In the genomic region with DNA sequence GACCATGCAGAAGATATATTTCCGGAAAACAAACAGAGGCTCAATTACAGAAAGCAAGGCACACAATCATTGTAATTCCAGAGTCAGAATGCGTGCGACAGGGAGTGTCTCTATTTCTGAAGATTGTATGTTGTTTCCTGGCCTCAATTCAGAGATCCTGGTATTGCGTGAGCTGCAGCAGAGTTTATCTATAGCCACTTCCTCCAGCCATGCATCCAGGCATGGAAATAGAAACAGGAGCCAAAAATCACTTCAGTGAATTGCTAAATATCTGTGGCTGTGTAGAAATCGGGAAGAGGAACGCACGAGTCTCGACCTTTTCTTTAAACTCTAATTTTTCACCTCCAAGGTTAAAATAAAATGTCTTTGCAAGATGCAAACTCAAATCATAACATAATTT, we compare ENCODE assay signal across 19 mouse cellular contexts.
DNase-seq lines count a peak whose midpoint lies in the region; ATAC-seq and TF ChIP-seq lines count a peak whose summit lies in the region.
"Had no signal": no experiment of that assay in that cellular context is flagged by ENCODE, and none has a peak within 500 bp of the region (broad histone marks: within the 10 kb centered on the region; RNA-seq: fewer than 3 reads in every experiment).

No protein-coding gene starts in this region.

- ATAC-seq in heart, embryonic 12.5 days (ENCODE audit: insufficient number of reproducible peaks, low FRiP score), result peak; percentile 66
- no peak for ATAC-seq in liver, postnatal 0 days
- ATAC-seq in liver, embryonic 11.5 days (replicated peaks; ENCODE audit: low FRiP score), result no peak
- ATAC-seq in lung, postnatal 0 days, result no peak
- ATAC-seq: forebrain, embryonic 13.5 days; forebrain, postnatal 0 days; hindbrain, postnatal 0 days; Patski had no signal

- no peak for TF ChIP-seq EP300 in heart, adult 2 months (IDR thresholded peaks at IDR 0.05; ENCODE audit: insufficient read depth, low read depth, low read length)
- TF ChIP-seq EP300 in liver, postnatal 0 days (IDR thresholded peaks at IDR 0.05; ENCODE audit: low read depth), result peak; percentile 29; the same call in 1 of the 2 replicates
- TF ChIP-seq EP300 in lung, postnatal 0 days (IDR thresholded peaks at IDR 0.05), result no peak

- no peak for DNase-seq in heart, adult 2 months
- no peak for DNase-seq in liver, postnatal 0 days
- no peak for DNase-seq in liver, embryonic 11.5 days (ENCODE audit: low spot score)
- peak; percentile 20 for DNase-seq in lung, postnatal 0 days (ENCODE audit: low spot score)
- DNase-seq in lung, postnatal 25 days (ENCODE audit: low spot score), result no peak
- DNase-seq in yolk sac, embryonic 10.5 days (ENCODE audit: low spot score), result no peak
- DNase-seq: adrenal gland, adult 2 months; adrenal gland, postnatal 25 days; cerebellum, adult 2 months; cerebellum, postnatal 10 days; forebrain, postnatal 0 days; gastrocnemius, postnatal 14 days; heart, postnatal 10 days had no signal

- no peak for TF ChIP-seq POLR2A in heart, adult 2 months (IDR thresholded peaks at IDR 0.05; ENCODE audit: insufficient read depth, low read depth, low read length)

- intact Hi-C loops in heart, adult 2 months (cut with DNase I), result no loop called here

- H3K36me3 ChIP-seq in heart, embryonic 12.5 days, result no peaks in the 10 kb centered on the region
- no peaks in the 10 kb centered on the region for H3K36me3 ChIP-seq in heart, adult 2 months (ENCODE audit: control insufficient read depth, insufficient read depth, low read length)
- no peaks in the 10 kb centered on the region for H3K36me3 ChIP-seq in liver, postnatal 0 days (replicated peaks; ENCODE audit: insufficient read depth, low read length)
- no peaks in the 10 kb centered on the region for H3K36me3 ChIP-seq in liver, embryonic 11.5 days (ENCODE audit: control insufficient read depth, insufficient read depth, low read length)
- no peaks in the 10 kb centered on the region for H3K36me3 ChIP-seq in lung, postnatal 0 days (ENCODE audit: insufficient read depth, low read length)
- H3K36me3 ChIP-seq: embryonic facial prominence, embryonic 10.5 days; hindbrain, embryonic 13.5 days had no signal

- H3K9me3 ChIP-seq in heart, embryonic 12.5 days (replicated peaks), result no peaks in the 10 kb centered on the region
- no peaks in the 10 kb centered on the region for H3K9me3 ChIP-seq in liver, postnatal 0 days (ENCODE audit: low read length)
- no peaks in the 10 kb centered on the region for H3K9me3 ChIP-seq in liver, embryonic 11.5 days (ENCODE audit: control insufficient read depth, low read length)
- H3K9me3 ChIP-seq in lung, postnatal 0 days (ENCODE audit: low read length), result no peaks in the 10 kb centered on the region
- H3K9me3 ChIP-seq: embryonic facial prominence, embryonic 10.5 days; forebrain, embryonic 13.5 days; hindbrain, embryonic 13.5 days had no signal

- H3K9ac ChIP-seq in heart, embryonic 12.5 days, result no peak overlapping the region
- no peak overlapping the region for H3K9ac ChIP-seq in heart, adult 2 months (ENCODE audit: low read depth, low read length)
- H3K9ac ChIP-seq in liver, postnatal 0 days (replicated peaks), result no peak overlapping the region
- H3K9ac ChIP-seq in liver, embryonic 11.5 days (ENCODE audit: low read depth, low read length), result no peak overlapping the region
- no peak overlapping the region for H3K9ac ChIP-seq in lung, postnatal 0 days (replicated peaks; ENCODE audit: low read depth)
- H3K9ac ChIP-seq: forebrain, embryonic 13.5 days; forebrain, postnatal 0 days; hindbrain, embryonic 13.5 days had no signal

- H3K4me3 ChIP-seq in heart, embryonic 12.5 days, result no peak overlapping the region
- no peak overlapping the region for H3K4me3 ChIP-seq in heart, adult 2 months
- H3K4me3 ChIP-seq in liver, postnatal 0 days (ENCODE audit: low read depth, low read length), result no peak overlapping the region
- no peak overlapping the region for H3K4me3 ChIP-seq in liver, embryonic 11.5 days (ENCODE audit: low read depth, low read length)
- no peak overlapping the region for H3K4me3 ChIP-seq in lung, postnatal 0 days (ENCODE audit: low read depth, low read length)
- H3K4me3 ChIP-seq: embryonic facial prominence, embryonic 10.5 days; forebrain, embryonic 13.5 days; hindbrain, embryonic 13.5 days had no signal

- H3K27ac ChIP-seq in heart, embryonic 12.5 days (ENCODE audit: poor library complexity, severe bottlenecking), result no peak overlapping the region
- no peak overlapping the region for H3K27ac ChIP-seq in heart, adult 2 months
- no peak overlapping the region for H3K27ac ChIP-seq in liver, postnatal 0 days (ENCODE audit: low read depth)
- H3K27ac ChIP-seq in liver, embryonic 11.5 days (ENCODE audit: low read depth, low read length), result no peak overlapping the region
- no peak overlapping the region for H3K27ac ChIP-seq in lung, postnatal 0 days (ENCODE audit: low read length)
- H3K27ac ChIP-seq: embryonic facial prominence, embryonic 10.5 days; forebrain, embryonic 13.5 days; hindbrain, embryonic 13.5 days; hindbrain, postnatal 0 days had no signal

- no peak overlapping the region for H3K4me2 ChIP-seq in heart, embryonic 12.5 days
- H3K4me2 ChIP-seq in liver, postnatal 0 days (ENCODE audit: low read depth, low read length), result no peak overlapping the region
- no peak overlapping the region for H3K4me2 ChIP-seq in liver, embryonic 11.5 days
- no peak overlapping the region for H3K4me2 ChIP-seq in lung, postnatal 0 days (replicated peaks; ENCODE audit: low read depth, low read length)
- H3K4me2 ChIP-seq: forebrain, embryonic 13.5 days; hindbrain, embryonic 13.5 days had no signal

- H3K4me1 ChIP-seq in heart, embryonic 12.5 days (replicated peaks), result peaks cover 26% of the 10 kb centered on the region
- H3K4me1 ChIP-seq in heart, adult 2 months (ENCODE audit: control insufficient read depth, insufficient read depth, low read length), result no peaks in the 10 kb centered on the region; the same call in 1 of the 2 replicates
- no peaks in the 10 kb centered on the region for H3K4me1 ChIP-seq in liver, postnatal 0 days (ENCODE audit: insufficient read depth)
- peaks cover 3% of the 10 kb centered on the region; the same call in 1 of the 2 replicates for H3K4me1 ChIP-seq in liver, embryonic 11.5 days (replicated peaks; ENCODE audit: control insufficient read depth, insufficient read depth, low read length)
- H3K4me1 ChIP-seq in lung, postnatal 0 days (ENCODE audit: insufficient read depth, low read depth, low read length), result 0 out of 2 replicates have a peak, but pooled peaks cover 4% of the 10 kb centered on the region

- TF ChIP-seq CTCF in heart, adult 2 months (IDR thresholded peaks at IDR 0.05), result no peak
- TF ChIP-seq CTCF in liver, postnatal 0 days (IDR thresholded peaks at IDR 0.05; ENCODE audit: low read depth), result no peak
- no peak for TF ChIP-seq CTCF in lung, postnatal 0 days (IDR thresholded peaks at IDR 0.05)

- no peaks in the 10 kb centered on the region for H3K79me2 ChIP-seq in heart, adult 2 months (replicated peaks; ENCODE audit: control insufficient read depth, insufficient read depth, low read length)

- H3K27me3 ChIP-seq in heart, embryonic 12.5 days (replicated peaks), result no peaks in the 10 kb centered on the region
- no peaks in the 10 kb centered on the region for H3K27me3 ChIP-seq in heart, adult 2 months (ENCODE audit: control insufficient read depth, insufficient read depth, low read length)
- H3K27me3 ChIP-seq in liver, postnatal 0 days (ENCODE audit: insufficient read depth, low read length), result no peaks in the 10 kb centered on the region
- no peaks in the 10 kb centered on the region for H3K27me3 ChIP-seq in liver, embryonic 11.5 days (replicated peaks; ENCODE audit: control insufficient read depth, insufficient read depth, low read length)
- H3K27me3 ChIP-seq in lung, postnatal 0 days (replicated peaks; ENCODE audit: insufficient read depth, low read length), result no peaks in the 10 kb centered on the region
- H3K27me3 ChIP-seq: Patski had no signal

- WGBS in heart, embryonic 12.5 days, result 43% methylated on average over 8 of the region's 8 CpGs
- WGBS in heart, adult 2 months, result 35% methylated on average over 8 of the region's 8 CpGs
- 65% methylated on average over 8 of the region's 8 CpGs for WGBS in liver, postnatal 0 days (ENCODE audit: insufficient replicate concordance)
- 68% methylated on average over 8 of the region's 8 CpGs for WGBS in liver, embryonic 11.5 days
- WGBS in lung, postnatal 0 days, result 46% methylated on average over 8 of the region's 8 CpGs
